Mouse (Mus musculus) C2C12 (cell line): ENCODE results near the gene Helz.

ENCODE experiments used
- CTCF ChIP-seq: IDR thresholded peaks from one replicate; pipeline ENCODE4 v1.5.1; 2011; ENCODE audit not compliant: control insufficient read depth, insufficient read depth, insufficient read length
- USF1 ChIP-seq: IDR thresholded peaks from one replicate; pipeline ENCODE4 v1.6.1; 2011; ENCODE audit warnings: low read depth, mild to moderate bottlenecking, control low read depth, moderate library complexity

DNA sequence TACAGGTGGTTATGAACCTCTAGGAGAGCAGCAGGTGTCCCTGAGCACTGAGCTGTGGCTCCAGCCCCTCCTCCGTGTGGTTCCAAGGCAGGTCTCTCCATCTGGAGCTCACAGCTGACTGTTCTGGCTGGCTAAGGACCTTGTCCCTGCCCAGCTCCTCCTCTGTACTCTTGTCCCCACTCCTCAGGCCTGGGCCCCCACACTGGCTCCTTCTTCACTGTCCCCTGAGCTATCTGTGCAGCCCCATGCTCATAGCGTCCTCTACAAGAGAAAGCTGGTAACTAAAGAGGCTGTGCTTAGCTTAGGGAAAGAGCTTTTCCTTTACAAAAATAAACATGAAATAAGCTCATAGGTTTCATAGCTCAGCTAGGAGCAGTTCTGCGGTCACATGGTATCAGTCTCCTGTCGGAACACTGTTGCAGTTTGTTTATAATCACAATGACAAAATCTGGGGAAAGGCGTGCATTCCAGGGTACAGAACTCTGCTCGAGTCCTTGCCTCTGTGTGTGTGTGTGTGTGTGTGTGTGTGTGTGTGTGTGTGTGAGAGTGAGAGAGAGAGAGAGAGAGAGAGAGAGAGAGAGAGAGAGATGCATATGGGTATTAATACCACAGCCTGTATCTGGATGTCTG lies 102.8 kb downstream of the Helz start:
- no peak for TF ChIP-seq CTCF
- TF ChIP-seq USF1 = no peak
